Mouse (Mus musculus): Measurements from ENCODE around the gene Ppp1r14b. TPM values are rescaled to one million over a fixed set of nuclear protein-coding genes. Genes with fewer than 3 reads are reported as not detected.

Ppp1r14b gene
- polyA plus RNA-seq, 1 experiment from 2014 or later: 194 TPM

DNA sequence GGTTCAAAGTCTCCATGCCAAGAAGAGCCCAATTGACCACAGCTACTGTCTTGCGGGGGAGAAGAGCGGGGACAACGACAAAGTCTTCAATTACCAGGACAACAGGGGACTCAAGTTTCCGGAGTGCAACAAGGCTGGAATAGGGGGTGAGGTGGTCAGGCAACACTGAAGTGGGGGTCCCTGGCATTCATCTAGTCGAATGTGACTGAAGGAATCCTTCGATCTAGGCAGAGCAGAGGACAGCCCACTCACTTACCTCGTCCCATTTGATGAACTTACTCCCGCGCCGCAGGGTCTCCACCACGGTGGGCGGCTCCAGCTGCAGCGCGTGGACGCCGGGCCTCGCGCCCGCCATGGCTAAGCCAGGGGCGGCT is 5.5 kb upstream of the Ppp1r14b start:
- WGBS: 4% methylated on average over 20 of the region's 20 CpGs
- peak overlapping the region; percentile 51; the same call in 1 of the 2 replicates for H3K9ac ChIP-seq (ENCODE audit: low read length)

DNA sequence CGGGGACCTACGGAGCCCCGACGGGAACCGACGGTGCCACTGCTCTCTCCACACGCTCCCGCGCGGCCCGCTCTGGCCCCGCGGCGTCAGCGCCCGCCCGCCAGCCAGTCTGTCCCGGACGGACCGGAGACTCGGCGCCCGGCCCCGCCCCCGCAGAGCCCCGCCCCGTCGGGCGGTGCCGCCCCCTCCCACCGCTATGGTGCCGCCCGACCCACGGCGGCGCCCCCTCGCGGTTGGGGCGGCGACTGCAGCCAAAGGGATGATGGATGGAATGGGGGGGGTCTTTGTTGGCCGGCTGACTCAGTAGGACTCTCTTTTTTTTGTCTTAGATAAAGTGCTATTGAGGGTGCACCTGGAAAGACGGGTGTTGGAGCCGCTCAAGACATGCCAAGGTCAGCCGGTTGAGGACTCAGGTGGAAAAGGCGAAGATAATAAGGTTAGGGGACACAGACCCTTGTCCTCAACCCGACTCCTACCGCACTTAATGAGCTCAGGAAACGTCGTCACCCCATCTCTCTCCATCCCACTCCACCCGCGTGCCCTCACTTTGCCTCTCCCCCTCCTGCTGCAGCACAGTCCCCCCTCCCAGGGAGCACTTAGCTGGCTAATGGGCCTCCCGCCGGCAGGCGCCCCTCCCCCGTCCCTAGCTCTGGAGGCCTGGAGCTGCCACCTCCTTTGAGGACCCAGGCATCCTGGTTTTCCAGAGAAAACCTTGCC is 4.9 kb upstream of the Ppp1r14b start:
- Histone ChIP-seq H3K4me2 (ENCODE audit: low read length) (peak overlapping the region; percentile 46), H3K27ac (ENCODE audit: low read depth, low read length) (no peak overlapping the region), H3K36me3 (ENCODE audit: control insufficient read depth, insufficient read depth, low read length) (no peaks in the 10 kb centered on the region), H3K4me1 (ENCODE audit: control insufficient read depth, insufficient read depth, low read length) (peaks cover 10% of the 10 kb centered on the region), H3K9me3 (replicated peaks; ENCODE audit: control insufficient read depth, low read length) (no peaks in the 10 kb centered on the region), H3K9ac (ENCODE audit: low read length) (peak overlapping the region; percentile 51; the same call in 1 of the 2 replicates), H3K4me3 (ENCODE audit: low read depth, low read length) (peak overlapping the region; percentile 33), H3K27me3 (replicated peaks; ENCODE audit: control insufficient read depth, insufficient read depth, low read length) (no peaks in the 10 kb centered on the region)
- WGBS: under 1% methylated on average over 55 of the region's 55 CpGs
- peak; percentile 49 for DNase-seq (ENCODE audit: low spot score)
- ATAC-seq: peak; percentile 22

More for the DNA sequence above, 5.5 kb upstream of the Ppp1r14b start:
- ATAC-seq (no peak), DNase-seq (ENCODE audit: low spot score) (no peak)
- peak overlapping the region; percentile 46 for H3K4me2 ChIP-seq (ENCODE audit: low read length)
- no peaks in the 10 kb centered on the region for H3K9me3 ChIP-seq (replicated peaks; ENCODE audit: control insufficient read depth, low read length)
- H3K36me3 ChIP-seq (ENCODE audit: control insufficient read depth, insufficient read depth, low read length): no peaks in the 10 kb centered on the region
- peaks cover 10% of the 10 kb centered on the region for H3K4me1 ChIP-seq (ENCODE audit: control insufficient read depth, insufficient read depth, low read length)
- no peak overlapping the region for H3K27ac ChIP-seq (ENCODE audit: low read depth, low read length)
- H3K27me3 ChIP-seq (replicated peaks; ENCODE audit: control insufficient read depth, insufficient read depth, low read length): no peaks in the 10 kb centered on the region
- peak overlapping the region; percentile 33 for H3K4me3 ChIP-seq (ENCODE audit: low read depth, low read length)

DNA sequence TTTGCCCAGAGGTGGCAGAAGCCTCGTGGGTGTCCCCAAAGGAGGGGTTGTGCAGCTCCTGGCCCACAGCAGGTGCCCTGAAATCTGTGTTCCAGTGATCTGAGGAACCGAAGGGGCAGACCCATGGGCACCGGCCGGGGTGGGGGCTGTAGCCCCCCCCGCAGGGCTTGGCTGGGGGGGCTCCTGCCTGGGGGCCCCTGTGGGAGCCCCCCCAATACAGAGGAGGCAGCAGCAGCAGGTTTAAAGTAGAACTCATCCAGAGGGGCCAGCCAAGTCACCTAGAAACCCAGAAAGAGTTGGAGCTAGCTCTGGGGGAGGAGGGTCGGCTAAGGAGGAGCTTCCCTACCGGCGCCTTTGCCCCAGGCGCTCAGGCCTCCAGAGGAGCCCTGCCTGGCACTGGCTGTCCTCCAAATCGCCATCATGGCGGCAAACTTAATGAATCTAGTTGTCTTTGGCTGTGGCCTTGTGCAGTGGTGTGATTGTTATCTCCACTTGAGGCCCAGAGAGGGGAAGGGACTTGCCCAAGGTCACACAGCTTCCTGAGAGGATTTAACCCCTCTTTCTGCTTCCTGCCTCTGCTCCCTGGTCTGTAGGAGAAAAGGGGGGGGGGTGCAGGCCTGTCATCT is 4.2 kb upstream of the Ppp1r14b start:
- DNase-seq (ENCODE audit: low spot score) (no peak), ATAC-seq (no peak)
- Histone ChIP-seq H3K27ac (ENCODE audit: low read depth, low read length) (no peak overlapping the region), H3K9me3 (replicated peaks; ENCODE audit: control insufficient read depth, low read length) (no peaks in the 10 kb centered on the region), H3K4me3 (ENCODE audit: low read depth, low read length) (peak overlapping the region; percentile 8; the same call in 1 of the 2 replicates), H3K9ac (ENCODE audit: low read length) (0 out of 2 replicates have a peak overlapping the region, but pooled peaks have one; percentile 51), H3K4me2 (ENCODE audit: low read length) (peak overlapping the region; percentile 46), H3K27me3 (replicated peaks; ENCODE audit: control insufficient read depth, insufficient read depth, low read length) (no peaks in the 10 kb centered on the region), H3K36me3 (ENCODE audit: control insufficient read depth, insufficient read depth, low read length) (no peaks in the 10 kb centered on the region), H3K4me1 (ENCODE audit: control insufficient read depth, insufficient read depth, low read length) (peaks cover 10% of the 10 kb centered on the region)
- WGBS: 14% methylated on average over 11 of the region's 11 CpGs

DNA sequence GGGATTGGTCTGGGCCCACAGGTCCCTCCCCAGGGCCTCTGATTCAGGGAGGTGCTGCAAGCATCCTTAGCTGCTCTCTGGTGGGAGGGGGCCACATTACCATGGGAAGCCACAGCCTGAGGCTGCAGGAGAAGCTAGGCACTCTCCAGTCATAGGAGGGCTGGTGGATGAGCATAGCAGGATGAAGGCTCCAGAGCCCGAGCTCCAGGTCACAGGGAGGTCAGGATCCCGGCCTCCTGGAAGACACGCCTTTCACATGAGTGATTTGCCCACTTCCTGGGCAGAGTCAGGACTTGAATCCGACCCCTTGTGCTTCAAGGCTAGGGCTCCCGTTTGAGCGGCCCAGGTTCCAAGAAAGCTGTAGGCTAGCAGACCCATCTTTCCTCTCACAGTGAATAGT is 3.1 kb upstream of the Ppp1r14b start:
- WGBS: 52% methylated on average over 6 of the region's 6 CpGs
- H3K4me2 ChIP-seq (ENCODE audit: low read length): no peak overlapping the region
- H3K9me3 ChIP-seq (replicated peaks; ENCODE audit: control insufficient read depth, low read length): no peaks in the 10 kb centered on the region
- peak overlapping the region; percentile 13; the same call in 1 of the 2 replicates for H3K9ac ChIP-seq (ENCODE audit: low read length)
- no peak overlapping the region for H3K4me3 ChIP-seq (ENCODE audit: low read depth, low read length)
- H3K27me3 ChIP-seq (replicated peaks; ENCODE audit: control insufficient read depth, insufficient read depth, low read length): no peaks in the 10 kb centered on the region
- no peak for ATAC-seq
- peaks cover 17% of the 10 kb centered on the region for H3K4me1 ChIP-seq (ENCODE audit: control insufficient read depth, insufficient read depth, low read length)
- 0 out of 2 replicates have a peak, but pooled peaks cover 2% of the 10 kb centered on the region for H3K36me3 ChIP-seq (ENCODE audit: control insufficient read depth, insufficient read depth, low read length)
- H3K27ac ChIP-seq (ENCODE audit: low read depth, low read length): no peak overlapping the region
- DNase-seq (ENCODE audit: low spot score): no peak

DNA sequence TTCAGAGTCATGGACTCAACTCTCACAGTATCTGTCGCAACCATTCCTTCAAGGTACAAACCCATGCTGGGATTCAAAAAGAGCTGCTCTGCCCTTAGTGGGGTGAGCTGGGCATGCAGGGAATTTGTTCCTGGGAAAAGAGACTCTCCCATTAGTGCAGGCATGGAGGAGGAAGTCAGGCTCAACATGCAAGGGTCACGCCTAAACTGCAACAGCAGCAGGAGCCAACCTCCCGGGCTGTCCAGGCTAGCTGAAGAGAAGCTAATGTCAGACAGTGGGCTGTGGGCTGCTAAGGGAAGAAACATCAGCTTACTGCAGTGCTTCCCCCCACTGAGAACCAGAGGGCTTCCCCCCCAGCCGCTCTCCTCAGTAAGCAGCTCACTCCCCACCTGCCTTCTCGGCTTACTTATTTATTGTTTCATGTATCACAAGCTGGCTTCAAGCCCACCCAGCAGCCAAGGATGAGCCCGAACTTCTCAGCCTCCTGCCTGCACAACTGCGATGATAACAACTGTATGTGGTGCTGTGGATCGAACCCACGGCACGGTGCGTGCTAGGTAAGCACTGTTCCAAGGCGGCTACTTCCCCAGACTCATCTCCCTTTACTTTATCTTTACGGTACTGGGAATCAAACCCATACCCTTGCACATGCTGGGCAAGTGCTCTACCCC is 2.4 kb upstream of the Ppp1r14b start:
- H3K27me3 ChIP-seq (replicated peaks; ENCODE audit: control insufficient read depth, insufficient read depth, low read length): no peaks in the 10 kb centered on the region
- 83% methylated on average over 13 of the region's 13 CpGs for WGBS
- H3K4me1 ChIP-seq (ENCODE audit: control insufficient read depth, insufficient read depth, low read length): peaks cover 19% of the 10 kb centered on the region
- H3K27ac ChIP-seq (ENCODE audit: low read depth, low read length): no peak overlapping the region
- H3K4me3 ChIP-seq (ENCODE audit: low read depth, low read length): no peak overlapping the region
- no peak overlapping the region for H3K4me2 ChIP-seq (ENCODE audit: low read length)
- ATAC-seq (no peak), DNase-seq (ENCODE audit: low spot score) (no peak)
- H3K9ac ChIP-seq (ENCODE audit: low read length): no peak overlapping the region
- H3K36me3 ChIP-seq (ENCODE audit: control insufficient read depth, insufficient read depth, low read length): peaks cover 7% of the 10 kb centered on the region
- H3K9me3 ChIP-seq (replicated peaks; ENCODE audit: control insufficient read depth, low read length): no peaks in the 10 kb centered on the region

DNA sequence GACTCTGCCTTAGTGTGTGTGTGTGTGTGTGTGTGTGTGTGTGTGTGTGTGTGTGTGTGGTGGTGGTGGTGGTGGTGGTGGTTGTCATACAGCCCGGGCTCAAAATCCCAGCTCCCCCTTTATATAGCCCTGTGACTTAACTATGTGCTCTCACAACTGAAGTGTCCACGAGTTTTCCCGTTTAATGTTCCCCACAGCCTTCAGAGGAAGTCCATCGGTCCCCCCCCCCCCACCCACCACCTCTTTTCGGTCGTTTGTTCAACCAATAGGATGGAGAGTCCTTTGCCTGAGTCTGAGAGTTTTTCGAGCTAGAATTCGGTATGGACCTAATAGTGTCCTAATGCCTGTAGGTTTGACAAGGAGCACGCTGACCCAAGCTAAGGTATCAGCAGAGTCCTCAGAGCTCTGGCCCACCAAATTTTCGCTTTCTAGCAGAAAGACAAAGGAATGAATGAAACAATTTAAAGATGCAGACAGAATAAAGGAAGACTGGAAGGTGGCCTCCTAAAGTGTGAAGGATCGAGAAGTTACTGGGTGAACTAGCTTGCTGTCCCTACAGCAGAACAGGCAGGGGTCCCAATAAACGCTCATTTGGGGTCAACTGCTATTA is 1.1 kb upstream of the Ppp1r14b start:
- 42% methylated on average over 12 of the region's 12 CpGs for WGBS
- Histone ChIP-seq H3K4me3 (ENCODE audit: low read depth, low read length) (peak overlapping the region; percentile 55), H3K9me3 (replicated peaks; ENCODE audit: control insufficient read depth, low read length) (no peaks in the 10 kb centered on the region), H3K27me3 (replicated peaks; ENCODE audit: control insufficient read depth, insufficient read depth, low read length) (no peaks in the 10 kb centered on the region), H3K4me2 (ENCODE audit: low read length) (peak overlapping the region; percentile 84), H3K27ac (ENCODE audit: low read depth, low read length) (no peak overlapping the region), H3K9ac (ENCODE audit: low read length) (peak overlapping the region; percentile 78), H3K36me3 (ENCODE audit: control insufficient read depth, insufficient read depth, low read length) (peaks cover 20% of the 10 kb centered on the region), H3K4me1 (ENCODE audit: control insufficient read depth, insufficient read depth, low read length) (peaks cover 24% of the 10 kb centered on the region)
- DNase-seq (ENCODE audit: low spot score) (no peak), ATAC-seq (no peak)

DNA sequence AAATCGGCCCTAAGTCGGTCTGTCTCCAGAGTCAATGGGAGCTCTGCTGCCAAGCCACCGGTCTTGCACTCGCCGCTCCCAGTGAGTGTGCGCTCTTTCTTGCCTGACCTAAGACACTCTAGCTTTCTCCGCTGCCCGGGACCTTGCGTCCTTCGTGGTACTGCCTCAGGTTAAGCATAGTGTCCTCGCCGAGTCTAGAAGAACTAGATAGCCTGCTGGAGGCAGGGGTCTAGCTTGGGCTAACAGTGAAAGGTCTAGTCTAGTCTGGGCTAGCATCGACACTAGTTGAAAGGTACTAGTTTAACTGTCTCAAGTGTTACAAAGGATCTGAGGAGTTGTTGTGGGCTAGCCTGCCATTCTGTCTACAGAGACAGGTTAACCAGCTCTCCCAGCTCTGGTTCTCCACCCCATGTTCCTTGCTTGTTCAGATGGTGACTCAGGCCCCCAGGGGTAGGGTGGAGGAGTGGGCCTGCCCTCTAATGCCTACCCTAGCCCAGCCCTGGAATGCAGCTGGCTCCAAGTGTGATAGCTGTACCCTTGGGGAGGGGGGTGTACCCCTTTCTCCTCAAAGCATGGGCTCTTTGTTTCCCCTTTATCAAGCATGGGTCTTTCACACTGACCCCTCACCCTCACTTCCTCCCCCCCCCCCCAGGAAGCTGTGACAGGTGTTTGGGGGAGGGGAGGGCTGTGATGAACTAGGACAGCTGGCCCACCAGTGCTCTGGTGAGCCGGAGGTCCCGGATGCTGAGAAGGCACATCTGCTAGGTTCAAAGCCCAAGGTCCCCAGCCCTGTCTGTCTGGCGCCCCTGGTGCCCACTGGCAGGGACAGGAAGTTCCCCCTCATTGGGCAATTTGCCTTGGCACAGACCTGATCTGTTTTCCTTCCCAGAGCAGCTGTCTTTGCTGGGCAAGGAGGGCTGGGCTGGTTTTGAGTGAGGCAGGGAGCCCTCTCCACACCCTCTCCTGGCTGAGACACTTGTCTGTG is 1.1 kb downstream of the Ppp1r14b start, which contains the start of gene Plcb3:
Gene Plcb3, minus strand, starts transcription at position 934 of the 985 bp plus-strand sequence.
- Histone ChIP-seq H3K9ac (ENCODE audit: low read length) (peak within 1 kb of the TSS; percentile 78), H3K9me3 (replicated peaks; ENCODE audit: control insufficient read depth, low read length) (no peaks in the 10 kb centered on the region), H3K27ac (ENCODE audit: low read depth, low read length) (peak within 1 kb of the TSS; percentile 97), H3K27me3 (replicated peaks; ENCODE audit: control insufficient read depth, insufficient read depth, low read length) (no peaks in the 10 kb centered on the region), H3K4me1 (ENCODE audit: control insufficient read depth, insufficient read depth, low read length) (peaks cover 23% of the 10 kb centered on the region), H3K36me3 (ENCODE audit: control insufficient read depth, insufficient read depth, low read length) (peaks cover 25% of the 10 kb centered on the region), H3K4me2 (ENCODE audit: low read length) (peak within 1 kb of the TSS; percentile 84), H3K4me3 (ENCODE audit: low read depth, low read length) (peak within 1 kb of the TSS; percentile 55)
- DNase-seq (ENCODE audit: low spot score) (peak; percentile 92), ATAC-seq (peak; percentile 4; the same call in 1 of the 2 replicates)
- under 1% methylated on average over 16 of the region's 16 CpGs for WGBS

All from forebrain, embryonic 14.5 days (tissue).